Mouse (Mus musculus) liver, embryonic 15.5 days (tissue): ENCODE data around the gene Prelid3b. TPM values are rescaled to one million over a fixed set of nuclear protein-coding genes. Genes with fewer than 3 reads are reported as not detected.

Experiments used
- ATAC-seq: fragments of 200-750 bp; cut with Nextera tagmentation; 2 replicates; pipeline ENCODE4 v1.8.0; 2017; ENCODE audit warnings: moderate number of reproducible peaks, mild to moderate bottlenecking, moderate library complexity; ENCODE audit not compliant: insufficient read depth
- H3K27ac ChIP-seq: fragments of 300-500 bp; sonication (generic); replicated peaks from 2 replicates; pipeline ENCODE4 v1.5.1; 2015; ENCODE audit warnings: mild to moderate bottlenecking, inconsistent platforms
- H3K27me3 ChIP-seq: fragments of 300-500 bp; sonication (generic); 2 replicates; pipeline ENCODE4 v1.6.1; 2015; ENCODE audit warnings: mild to moderate bottlenecking, inconsistent platforms
- H3K36me3 ChIP-seq: fragments of 300-500 bp; sonication (generic); replicated peaks from 2 replicates; pipeline ENCODE4 v1.6.1; 2015; ENCODE audit warnings: moderate library complexity, mild to moderate bottlenecking, inconsistent platforms
- H3K4me1 ChIP-seq: fragments of 300-500 bp; sonication (generic); replicated peaks from 2 replicates; pipeline ENCODE4 v1.6.1; 2015; ENCODE audit warnings: inconsistent platforms
- H3K4me2 ChIP-seq: fragments of 300-500 bp; sonication (generic); 2 replicates; pipeline ENCODE4 v1.6.1; 2015; ENCODE audit warnings: moderate library complexity, mild to moderate bottlenecking, inconsistent platforms
- H3K4me3 ChIP-seq: fragments of 300-500 bp; sonication (generic); replicated peaks from 2 replicates; pipeline ENCODE4 v1.5.1; 2015; ENCODE audit warnings: mild to moderate bottlenecking, inconsistent platforms
- H3K9ac ChIP-seq: fragments of 300-500 bp; sonication (generic); 2 replicates; pipeline ENCODE4 v1.6.1; 2015; ENCODE audit warnings: moderate library complexity, mild to moderate bottlenecking, inconsistent platforms
- H3K9me3 ChIP-seq: fragments of 300-500 bp; sonication (generic); replicated peaks from 2 replicates; pipeline ENCODE4 v1.6.1; 2016; ENCODE audit warnings: inconsistent platforms
- WGBS: fragments of 180-500 bp; shearing (Covaris S2); methylation state at CpG from one replicate; pipeline ENCODE4 v1.1.7; 2015; ENCODE audit warnings: mixed read lengths; ENCODE audit not compliant: insufficient replicate concordance; 5-methylcytosine and 5-hydroxymethylcytosine counted together
- polyA plus RNA-seq: library from polyadenylated mRNA; unstranded; fragments of >200 nt; fragmentation: Nextera tagmentation; extraction: Ambion mirVana; gene quantifications from 2 replicates; pipeline ENCODE4 v1.2.1, GENCODE M21; 2015

Prelid3b gene
- polyA plus RNA-seq, 1 experiment from 2014 or later: 79.4 TPM

DNA sequence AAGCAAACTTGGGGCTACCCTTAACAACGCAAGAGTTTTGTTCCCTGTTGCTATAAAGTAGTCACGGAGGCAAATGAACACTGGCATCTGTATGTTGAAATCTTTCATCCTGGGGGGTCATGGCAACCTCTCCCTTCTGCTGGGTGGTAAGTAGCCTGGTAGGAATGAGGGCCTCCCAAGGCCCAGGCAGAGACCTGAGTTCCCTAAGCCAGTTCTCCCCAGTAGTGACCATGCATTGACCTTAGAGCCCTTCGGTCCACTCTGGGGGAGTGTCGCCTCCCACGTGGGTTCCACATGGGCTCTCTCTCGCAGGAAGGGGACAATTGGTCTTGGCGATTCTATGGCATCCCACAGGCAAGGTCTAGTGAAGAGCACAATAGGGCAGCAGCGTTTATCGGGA, 32.9 kb downstream of the Prelid3b start:
- no peak for ATAC-seq
- peak overlapping the region; percentile 65; the same call in 1 of the 2 replicates for H3K27ac ChIP-seq
- 73% methylated on average over 9 of the region's 9 CpGs for WGBS
- no peak overlapping the region for H3K9ac ChIP-seq
- peaks cover 53% of the 10 kb centered on the region for H3K4me1 ChIP-seq
- no peaks in the 10 kb centered on the region for H3K36me3 ChIP-seq
- H3K4me2 ChIP-seq: peak overlapping the region; percentile 4; the same call in 1 of the 2 replicates
- no peak overlapping the region for H3K4me3 ChIP-seq
- H3K27me3 ChIP-seq: peaks cover 7% of the 10 kb centered on the region; the same call in 1 of the 2 replicates
- no peaks in the 10 kb centered on the region for H3K9me3 ChIP-seq

DNA sequence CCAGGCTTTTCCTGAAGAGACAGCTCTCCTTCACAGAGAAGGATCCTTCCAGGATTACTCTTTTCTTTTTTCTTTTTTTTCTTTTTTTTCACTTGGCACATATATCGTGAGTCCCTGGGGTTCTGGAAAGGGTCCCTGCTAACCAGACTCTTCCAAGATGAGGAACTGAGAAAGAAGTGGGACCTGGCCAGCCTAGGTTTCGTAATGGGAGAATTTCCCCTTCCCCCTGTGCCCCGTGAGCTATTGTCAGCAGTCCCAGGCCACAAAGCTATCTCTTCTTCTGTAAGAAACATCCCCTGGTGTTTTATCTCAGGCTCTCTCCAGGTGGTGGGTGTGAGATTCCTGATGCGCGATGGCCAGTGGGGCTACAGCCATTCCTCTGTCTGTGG, 33.4 kb downstream of the Prelid3b start:
- Histone ChIP-seq H3K4me3 (peak overlapping the region; percentile 69; the same call in 1 of the 2 replicates), H3K4me2 (peak overlapping the region; percentile 95), H3K27me3 (peaks cover 7% of the 10 kb centered on the region; the same call in 1 of the 2 replicates), H3K36me3 (no peaks in the 10 kb centered on the region), H3K9ac (peak overlapping the region; percentile 71; the same call in 1 of the 2 replicates), H3K27ac (peak overlapping the region; percentile 65), H3K4me1 (peaks cover 51% of the 10 kb centered on the region), H3K9me3 (no peaks in the 10 kb centered on the region)
- WGBS: 23% methylated on average over 5 of the region's 5 CpGs
- ATAC-seq: no peak

- Histone ChIP-seq H3K4me3 (peak within 1 kb of the TSS; percentile 69), H3K9me3 (no peaks in the 10 kb centered on the region), H3K36me3 (no peaks in the 10 kb centered on the region), H3K9ac (peak within 1 kb of the TSS; percentile 71), H3K4me2 (peak within 1 kb of the TSS; percentile 95), H3K4me1 (peaks cover 47% of the 10 kb centered on the region), H3K27me3 (peaks cover 3% of the 10 kb centered on the region; the same call in 1 of the 2 replicates), H3K27ac (peak within 1 kb of the TSS; percentile 65)
- peak; percentile 82 for ATAC-seq
- WGBS: under 1% methylated on average over 38 of the region's 38 CpGs
Measured at GRCm38 (mm10) chr2:174438737-174439449, 34.0 kb downstream of the Prelid3b start, which contains the start of gene Ctsz. Gene Ctsz (minus strand): TSS chr2:174439039.

DNA sequence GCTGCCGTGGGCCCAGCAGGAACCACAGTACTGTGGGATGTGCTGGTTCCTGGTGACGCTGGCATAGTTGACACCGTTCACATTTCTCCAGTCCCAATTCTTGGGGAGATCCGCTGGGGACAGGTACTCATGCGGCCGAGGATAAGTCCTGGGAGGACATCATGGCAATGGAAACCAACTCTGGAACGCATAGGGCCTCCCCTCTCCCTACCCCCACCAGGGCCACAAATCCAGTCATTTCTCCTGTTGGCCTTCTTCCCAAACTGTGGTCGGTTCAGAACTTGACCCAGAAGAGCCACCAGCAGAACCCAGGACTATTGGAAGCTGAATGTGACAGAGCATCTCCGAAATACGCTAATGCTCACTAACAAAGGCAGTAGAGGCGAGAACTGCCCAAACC, 34.7 kb downstream of the Prelid3b start:
- peaks cover 47% of the 10 kb centered on the region for H3K4me1 ChIP-seq
- H3K4me2 ChIP-seq: peak overlapping the region; percentile 95
- H3K4me3 ChIP-seq: peak overlapping the region; percentile 69
- H3K27ac ChIP-seq: peak overlapping the region; percentile 65
- peaks cover under 1% of the 10 kb centered on the region; the same call in 1 of the 2 replicates for H3K27me3 ChIP-seq
- peak overlapping the region; percentile 71 for H3K9ac ChIP-seq
- 60% methylated on average over 11 of the region's 11 CpGs for WGBS
- H3K9me3 ChIP-seq: no peaks in the 10 kb centered on the region
- H3K36me3 ChIP-seq: peaks cover 6% of the 10 kb centered on the region
- ATAC-seq: no peak

DNA sequence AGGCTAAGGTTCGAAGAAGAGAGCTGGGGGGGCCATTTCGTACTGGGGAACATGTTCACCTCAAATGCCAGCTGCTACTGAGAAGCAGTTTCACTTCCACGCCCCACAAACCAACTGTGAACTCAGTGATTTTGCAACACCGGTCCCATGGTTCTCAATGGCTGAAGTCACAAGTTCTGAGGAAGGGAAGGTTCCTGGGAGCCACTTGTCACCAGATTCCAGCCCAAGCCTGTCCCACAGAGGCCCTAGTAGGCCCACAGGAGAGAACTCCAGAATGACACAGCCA, 35.2 kb downstream of the Prelid3b start:
- Histone ChIP-seq H3K27me3 (no peaks in the 10 kb centered on the region), H3K4me2 (peak overlapping the region; percentile 95), H3K9me3 (no peaks in the 10 kb centered on the region), H3K9ac (peak overlapping the region; percentile 71; the same call in 1 of the 2 replicates), H3K27ac (peak overlapping the region; percentile 65), H3K4me3 (peak overlapping the region; percentile 69), H3K4me1 (peaks cover 47% of the 10 kb centered on the region), H3K36me3 (peaks cover 9% of the 10 kb centered on the region)
- no peak for ATAC-seq
- 79% methylated on average over 4 of the region's 4 CpGs for WGBS

- Histone ChIP-seq H3K27ac (peak overlapping the region; percentile 65), H3K4me1 (peaks cover 47% of the 10 kb centered on the region)
Measured at GRCm38 (mm10) chr2:174436916-174437696, 35.8 kb downstream of the Prelid3b start.

GRCm38 (mm10) chr2:174436076-174436701, 36.7 kb downstream of the Prelid3b start:
- ATAC-seq: no peak
- 0 out of 2 replicates have a peak overlapping the region, but pooled peaks have one; percentile 0 for H3K27ac ChIP-seq
- H3K4me2 ChIP-seq: no peak overlapping the region
- no peaks in the 10 kb centered on the region for H3K9me3 ChIP-seq
- no peaks in the 10 kb centered on the region for H3K27me3 ChIP-seq
- H3K4me3 ChIP-seq: no peak overlapping the region
- WGBS: 63% methylated on average over 26 of the region's 26 CpGs
- no peak overlapping the region for H3K9ac ChIP-seq
- peaks cover 44% of the 10 kb centered on the region for H3K4me1 ChIP-seq
- peaks cover 23% of the 10 kb centered on the region for H3K36me3 ChIP-seq

More at GRCm38 (mm10) chr2:174436916-174437696, 35.8 kb downstream of the Prelid3b start:
- peak overlapping the region; percentile 95 for H3K4me2 ChIP-seq
- no peak for ATAC-seq
- H3K4me3 ChIP-seq: peak overlapping the region; percentile 69
- H3K9ac ChIP-seq: no peak overlapping the region
- 79% methylated on average over 7 of the region's 7 CpGs for WGBS
- H3K36me3 ChIP-seq: peaks cover 14% of the 10 kb centered on the region
- no peaks in the 10 kb centered on the region for H3K9me3 ChIP-seq
- H3K27me3 ChIP-seq: no peaks in the 10 kb centered on the region

DNA sequence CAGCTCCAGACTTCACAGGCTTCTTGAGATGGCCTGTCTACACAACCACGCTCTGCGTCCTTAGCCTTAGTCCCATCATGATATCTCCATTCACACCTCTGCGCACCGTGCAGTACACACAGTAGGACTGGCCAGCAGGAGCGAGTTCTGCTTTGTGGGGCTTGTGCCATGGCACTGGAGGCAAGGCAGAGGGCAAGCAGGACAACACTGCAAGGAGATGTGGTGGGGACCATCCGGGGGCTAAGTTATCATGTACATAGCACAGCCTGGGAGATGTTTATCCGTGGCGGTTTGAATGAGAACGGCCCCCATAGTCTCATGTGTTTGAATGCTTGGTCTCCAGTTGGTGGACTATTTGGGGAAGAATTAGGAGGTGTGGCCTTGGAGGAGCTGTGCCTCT, 37.9 kb downstream of the Prelid3b start:
- Histone ChIP-seq H3K36me3 (peaks cover 35% of the 10 kb centered on the region), H3K9me3 (no peaks in the 10 kb centered on the region)
- ATAC-seq: no peak

DNA sequence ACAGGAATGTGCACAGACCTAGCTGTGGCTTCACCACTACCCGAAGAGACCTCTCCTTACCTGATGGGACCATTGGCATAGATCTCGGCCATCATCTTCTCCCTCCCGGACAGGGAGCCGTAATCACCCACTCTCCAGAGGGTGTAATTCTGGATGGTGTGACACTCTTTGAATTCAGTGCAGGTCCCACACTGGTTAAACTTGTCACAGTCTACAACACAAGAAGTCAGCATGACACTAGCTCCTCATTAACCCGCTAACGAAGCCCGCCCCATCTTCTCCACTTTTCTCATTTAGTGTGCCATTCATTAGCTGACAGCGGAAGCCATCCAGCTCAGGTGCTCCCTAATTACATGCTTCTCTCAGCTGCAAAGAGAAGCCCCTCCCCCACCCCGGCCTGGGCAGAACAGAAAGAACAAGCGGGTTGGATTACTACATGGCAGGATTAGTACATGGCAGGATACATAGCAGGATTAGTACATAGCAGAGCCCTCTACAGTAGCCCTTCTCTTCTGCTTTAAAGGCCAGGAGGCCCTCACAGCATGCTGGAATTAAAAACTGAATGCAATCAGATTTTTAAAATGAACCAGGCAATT, 43.8 kb downstream of the Prelid3b start:
- Histone ChIP-seq H3K27me3 (no peaks in the 10 kb centered on the region), H3K4me2 (no peak overlapping the region), H3K36me3 (peaks cover 92% of the 10 kb centered on the region), H3K27ac (no peak overlapping the region), H3K4me3 (no peak overlapping the region), H3K9me3 (no peaks in the 10 kb centered on the region), H3K4me1 (no peaks in the 10 kb centered on the region), H3K9ac (no peak overlapping the region)
- ATAC-seq: no peak
- 88% methylated on average over 10 of the region's 10 CpGs for WGBS

More for the DNA sequence above, 37.9 kb downstream of the Prelid3b start:
- 83% methylated on average over 9 of the region's 9 CpGs for WGBS
- H3K4me2 ChIP-seq: no peak overlapping the region
- H3K9ac ChIP-seq: no peak overlapping the region
- no peak overlapping the region for H3K27ac ChIP-seq
- peaks cover 42% of the 10 kb centered on the region for H3K4me1 ChIP-seq
- H3K4me3 ChIP-seq: no peak overlapping the region
- H3K27me3 ChIP-seq: no peaks in the 10 kb centered on the region

DNA sequence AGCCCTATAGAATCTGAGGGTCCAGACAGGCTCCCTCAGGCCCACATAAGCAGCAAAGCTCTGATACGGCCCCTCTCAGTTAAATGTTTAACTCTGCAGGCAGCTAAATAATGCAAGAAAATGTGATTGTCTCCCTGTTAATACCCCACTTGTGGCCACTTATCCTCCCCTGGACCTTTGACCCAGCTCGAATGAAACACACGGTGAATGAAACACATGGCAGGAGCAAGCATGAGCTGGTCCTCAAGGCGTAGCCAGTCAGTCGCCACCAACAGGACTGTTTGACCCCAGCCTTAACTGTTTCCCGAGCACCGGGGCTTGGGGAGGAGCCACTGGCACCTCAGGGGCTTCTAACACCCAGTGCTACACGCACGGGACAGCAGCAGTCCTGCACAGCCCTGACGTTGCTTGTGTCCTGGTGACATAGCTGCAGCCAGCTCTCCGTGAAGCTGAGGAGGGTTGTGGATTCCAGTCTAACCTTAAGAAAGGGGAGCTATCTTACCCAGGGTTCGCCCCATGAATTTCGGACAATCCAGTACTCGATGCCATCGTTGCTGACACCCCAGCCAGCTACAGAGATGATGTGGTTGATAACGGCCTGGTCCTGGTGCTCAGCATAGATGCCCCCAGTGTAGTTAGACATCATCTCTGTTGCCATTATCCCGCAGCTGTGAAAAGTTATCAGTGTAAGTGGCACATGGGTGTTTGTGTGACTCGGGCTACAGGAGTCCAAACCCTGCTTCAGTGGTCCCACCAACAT, 44.6 kb downstream of the Prelid3b start:
- peaks cover 95% of the 10 kb centered on the region for H3K36me3 ChIP-seq

More for the DNA sequence above, 44.6 kb downstream of the Prelid3b start:
- Histone ChIP-seq H3K4me1 (no peaks in the 10 kb centered on the region), H3K27me3 (no peaks in the 10 kb centered on the region), H3K4me3 (no peak overlapping the region), H3K4me2 (no peak overlapping the region), H3K9me3 (no peaks in the 10 kb centered on the region), H3K27ac (no peak overlapping the region), H3K9ac (no peak overlapping the region)
- ATAC-seq: no peak
- 81% methylated on average over 18 of the region's 18 CpGs for WGBS
